In the genomic region with DNA sequence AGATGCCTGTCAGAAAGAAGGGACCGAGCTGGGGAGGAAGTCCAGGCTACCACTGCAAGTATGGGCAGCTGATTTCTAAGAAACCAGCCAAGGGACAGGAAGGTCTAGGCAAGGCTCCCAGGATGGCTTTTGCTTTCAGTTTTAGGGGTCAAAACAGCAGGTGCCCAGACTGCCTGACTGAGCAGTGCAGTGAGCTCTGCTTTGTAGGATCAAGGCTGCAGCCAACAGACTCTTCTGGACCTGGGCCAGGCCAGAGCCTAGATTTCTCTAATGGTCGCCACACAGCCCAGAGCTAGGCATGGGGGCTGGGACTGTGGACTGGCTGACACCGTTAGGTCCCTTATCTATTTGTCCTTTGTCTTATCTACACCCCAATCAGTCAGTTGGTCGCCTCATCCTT, we compare ENCODE assay signal across 15 mouse cellular contexts. TPM values are rescaled to one million over a fixed set of nuclear protein-coding genes. Genes with fewer than 3 reads are reported as not detected.
DNase-seq lines count a peak whose midpoint lies in the region.
"Had no signal": no experiment of that assay in that cellular context is flagged by ENCODE, and none has a peak within 500 bp of the region (broad histone marks: within the 10 kb centered on the region; RNA-seq: fewer than 3 reads in every experiment).

No protein-coding gene starts in this region.

- DNase-seq in adrenal gland, postnatal 10 days, result peak; percentile 51
- DNase-seq in adrenal gland, adult 18-20 months (ENCODE audit: low spot score in 2 of 2), result no peak
- DNase-seq in spleen, postnatal 36 days (ENCODE audit: low spot score in 2 of 2), result peak; percentile 10 to 25
- DNase-seq in spleen, adult 12 weeks (ENCODE audit: low spot score), result no peak
- peak; percentile 39 to 53 for DNase-seq in adrenal gland, postnatal 36 days
- peak; percentile 42 for DNase-seq in naive thymus-derived CD4-positive, alpha-beta T cell, adult 2 months (ENCODE audit: low read depth)
- DNase-seq in ovary, postnatal 10 days (ENCODE audit: low spot score), result no peak
- no peak for DNase-seq in left cerebral cortex, adult 18-20 months (ENCODE audit: low spot score in 2 of 2)
- DNase-seq: cerebellum, adult 9-10 months; forebrain, postnatal 0 days; gastrocnemius, postnatal 36 days; heart, postnatal 4 days; kidney, adult 8-10 months; lung, postnatal 36 days had no signal

RNA-seq across cellular contexts. Expression of a gene that starts 10.6 kb away (rescaled TPM):
- 1 to 10 TPM; 2.1 to 2.6 TPM for total RNA-seq in adrenal gland, postnatal 10 days (2021)
- total RNA-seq in adrenal gland, adult 18-20 months (2021), result 1 to 10 TPM; 3.7 to 4.1 TPM
- total RNA-seq in adrenal gland, postnatal 36 days (2021), result 1 to 10 TPM; 3.1 to 3.5 TPM
- total RNA-seq in left cerebral cortex, adult 18-20 months (2021), result 1 to 10 TPM; 1.0 to 1.1 TPM

RNA-seq across cellular contexts. Expression of a gene that starts 13.7 kb away (rescaled TPM):
- total RNA-seq in adrenal gland, postnatal 10 days (2021), result not detected
- total RNA-seq in adrenal gland, adult 18-20 months (2021), result not detected
- total RNA-seq in adrenal gland, postnatal 36 days (2021), result not detected
- total RNA-seq in left cerebral cortex, adult 18-20 months (2021), result not detected
- total RNA-seq: forebrain, postnatal 0 days; heart, postnatal 4 days; hindbrain, postnatal 0 days had no signal

RNA-seq across cellular contexts. Expression of a gene that starts 16.0 kb away (rescaled TPM):
- total RNA-seq in adrenal gland, postnatal 10 days (2021), result not detected
- not detected for total RNA-seq in adrenal gland, adult 18-20 months (2021)
- total RNA-seq in adrenal gland, postnatal 36 days (2021), result not detected
- total RNA-seq in left cerebral cortex, adult 18-20 months (2021), result not detected
- total RNA-seq: forebrain, postnatal 0 days; gastrocnemius, postnatal 36 days; heart, postnatal 4 days; hindbrain, postnatal 0 days had no signal

RNA-seq across cellular contexts. Expression of a gene that starts 21.2 kb away (rescaled TPM):
- total RNA-seq in adrenal gland, postnatal 10 days (2021), result not detected
- total RNA-seq in adrenal gland, adult 18-20 months (2021), result not detected
- total RNA-seq in adrenal gland, postnatal 36 days (2021), result not detected
- total RNA-seq in left cerebral cortex, adult 18-20 months (2021), result not detected
- total RNA-seq: forebrain, postnatal 0 days; gastrocnemius, postnatal 36 days; heart, postnatal 4 days; hindbrain, postnatal 0 days had no signal

RNA-seq across cellular contexts. Expression of a gene that starts 30.9 kb away (rescaled TPM):
- not detected for total RNA-seq in adrenal gland, postnatal 10 days (2021)
- total RNA-seq in adrenal gland, adult 18-20 months (2021), result not detected
- not detected for total RNA-seq in adrenal gland, postnatal 36 days (2021)
- not detected for total RNA-seq in left cerebral cortex, adult 18-20 months (2021)
- total RNA-seq: forebrain, postnatal 0 days; gastrocnemius, postnatal 36 days; heart, postnatal 4 days; hindbrain, postnatal 0 days had no signal

Comparison
In these comparisons a context has a peak if more than half of its experiments do, and no peak if none do; other contexts are left out.
1. DNase-seq: peak in adrenal gland, postnatal 10 days (single experiment), spleen, postnatal 36 days (2 of 2), adrenal gland, postnatal 36 days (2 of 2) and naive thymus-derived CD4-positive, alpha-beta T cell, adult 2 months (single experiment); none in adrenal gland, adult 18-20 months (0 of 2), spleen, adult 12 weeks (single experiment), ovary, postnatal 10 days (single experiment) and left cerebral cortex, adult 18-20 months (0 of 2).